Mouse (Mus musculus) layer of hippocampus, adult 8-10 months (tissue): ENCODE data around the gene Arhgap24. TPM values are rescaled to one million over a fixed set of nuclear protein-coding genes. Genes with fewer than 3 reads are reported as not detected.

ENCODE experiments used
- DNase-seq, 2 experiments: peaks; one replicate each; pipeline ENCODE4 v3.0.0; 2022; ENCODE audit warnings: low spot score in 2 of 2
- total RNA-seq, 4 experiments: library from RNA; stranded (reverse); gene quantifications; 2 replicates each; pipeline ENCODE4 v1.2.4; 2022

Arhgap24 gene
- total RNA-seq, 4 experiments from 2014 or later = 4.8 to 10.6 (median 7.1) TPM

DNA sequence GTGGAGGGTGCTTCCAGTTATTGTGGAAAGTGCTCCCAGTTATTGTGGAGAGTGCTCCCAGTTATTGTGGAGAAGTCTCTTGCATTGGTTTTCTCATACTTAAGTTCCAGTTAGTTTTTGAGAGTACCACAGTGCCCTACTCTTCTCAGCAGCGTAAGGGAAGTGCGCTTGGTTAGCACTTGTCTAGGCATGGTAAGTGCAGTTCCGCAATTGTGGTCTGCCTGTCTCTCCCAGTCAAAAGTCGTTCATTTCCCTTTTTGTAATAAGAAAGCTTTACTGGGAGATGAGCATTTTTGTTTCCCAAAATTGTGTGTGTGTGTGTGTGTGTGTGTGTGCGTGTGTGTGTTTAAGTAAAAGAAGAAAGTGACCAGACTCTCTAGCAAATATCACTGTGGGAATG lies 17.6 kb downstream of the Arhgap24 start:
- DNase-seq = no peak

DNA sequence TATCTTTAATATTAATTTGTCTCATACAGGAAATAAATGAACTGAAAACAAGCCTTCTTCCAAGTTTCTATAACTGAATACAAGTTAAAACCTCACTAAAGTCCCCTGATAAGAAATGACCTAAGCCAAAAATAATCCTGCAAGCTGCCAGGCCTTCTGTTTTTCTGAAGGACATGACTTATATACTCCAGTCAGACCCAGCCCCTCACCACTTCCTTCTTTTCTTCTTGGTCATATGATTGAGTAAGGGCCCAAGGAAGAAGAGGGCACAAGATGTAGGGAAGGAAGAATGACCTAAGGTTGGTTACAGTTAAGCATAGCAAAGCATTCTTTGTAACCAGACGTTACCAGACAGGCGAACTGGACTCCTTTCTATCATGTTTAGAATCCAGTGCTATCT lies 21.1 kb downstream of the Arhgap24 start:
- DNase-seq = no peak

DNA sequence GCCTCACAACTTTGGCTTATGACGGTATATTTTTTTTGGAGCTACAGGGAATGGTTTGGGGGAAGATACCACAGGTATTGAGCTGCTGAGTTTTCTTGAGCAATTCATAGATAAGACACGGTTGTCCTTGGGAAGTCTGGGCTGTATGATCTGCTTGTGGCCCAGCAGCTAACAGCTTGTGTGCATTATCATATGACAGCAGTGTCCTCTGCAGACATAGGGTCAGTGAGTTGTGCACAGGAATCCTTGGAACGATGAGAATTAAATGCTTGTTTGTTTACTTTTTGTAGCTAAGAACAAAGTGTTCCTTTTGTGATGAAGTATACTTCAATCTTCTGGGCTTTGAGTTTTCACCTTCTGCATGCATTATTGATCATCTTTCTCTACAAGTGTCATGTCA lies 21.9 kb downstream of the Arhgap24 start:
- no peak for DNase-seq

DNA sequence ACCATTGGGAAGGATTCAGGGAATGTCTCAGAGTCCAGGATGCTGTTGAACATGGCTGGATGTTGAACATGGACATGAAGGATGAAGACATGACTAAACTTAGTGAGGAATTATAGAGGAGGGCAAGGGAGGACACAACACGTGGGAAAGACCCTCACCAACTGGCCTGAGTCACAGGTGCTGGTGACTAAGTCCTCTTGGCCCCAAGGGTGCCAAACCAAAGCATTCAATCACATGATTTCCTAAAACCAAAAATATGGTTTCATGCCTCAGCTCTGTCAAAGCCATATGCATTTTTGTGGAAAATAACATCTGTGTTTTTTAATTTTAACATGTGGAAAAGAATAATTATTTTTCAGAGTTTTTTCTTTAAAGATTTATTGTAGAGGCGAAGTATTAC lies 22.7 kb downstream of the Arhgap24 start:
- DNase-seq = no peak

DNA sequence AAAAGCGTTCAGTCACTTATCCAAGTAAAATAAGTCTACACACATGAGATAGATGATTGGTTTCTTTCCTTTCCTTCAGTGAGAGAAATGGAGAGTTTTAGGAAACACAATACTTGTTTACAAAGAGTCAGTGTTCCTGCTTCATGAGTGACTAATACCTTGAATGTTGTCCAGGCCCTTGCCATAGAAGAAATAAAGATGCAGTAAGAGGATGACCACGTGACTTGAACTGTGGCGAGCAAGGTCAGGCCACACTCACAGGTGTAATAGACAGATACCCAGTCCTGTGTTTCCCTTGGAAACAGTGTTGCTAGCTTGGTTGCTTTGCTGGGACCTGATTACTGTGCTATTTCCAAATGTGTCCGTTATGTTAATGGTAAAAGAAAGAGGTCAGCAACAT lies 23.4 kb downstream of the Arhgap24 start:
- DNase-seq = no peak

DNA sequence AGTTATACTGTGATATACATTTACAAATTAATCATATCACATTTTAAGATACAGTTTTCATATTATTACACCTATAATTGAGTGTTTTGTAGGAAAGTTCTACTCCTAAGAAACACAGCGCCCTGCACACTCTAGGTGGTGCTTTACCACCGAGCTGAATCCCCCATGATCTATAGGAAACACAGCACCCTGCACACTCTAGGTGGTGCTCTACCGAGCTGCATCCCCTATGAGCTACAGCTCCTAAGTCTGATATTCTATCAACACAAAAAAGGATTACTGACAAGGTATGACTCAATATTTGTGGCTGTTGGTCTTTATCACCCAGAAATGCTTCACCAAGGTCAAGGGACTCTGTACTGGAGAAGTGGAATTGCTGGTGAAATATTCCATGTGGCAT lies 27.0 kb downstream of the Arhgap24 start:
- DNase-seq = no peak

DNA sequence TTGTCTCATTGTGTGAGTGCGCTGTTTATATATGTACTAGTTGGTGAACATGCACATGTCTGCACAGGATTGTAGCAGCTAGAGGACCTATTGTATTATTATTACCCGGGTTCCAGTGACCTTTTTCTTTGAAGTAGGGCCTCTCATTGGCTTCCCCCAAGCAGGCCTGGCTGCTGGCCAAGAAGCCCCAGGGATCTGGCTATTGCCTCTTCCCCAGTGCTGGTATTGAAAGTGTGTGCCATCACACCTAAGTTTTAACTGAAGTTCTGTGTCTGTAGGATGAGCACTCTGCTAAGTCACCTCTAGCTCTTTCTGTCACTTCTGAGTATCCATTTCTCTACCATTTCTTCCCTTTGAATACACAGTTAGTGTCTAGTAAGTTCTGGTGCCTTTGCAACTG lies 28.2 kb downstream of the Arhgap24 start:
- no peak for DNase-seq

DNA sequence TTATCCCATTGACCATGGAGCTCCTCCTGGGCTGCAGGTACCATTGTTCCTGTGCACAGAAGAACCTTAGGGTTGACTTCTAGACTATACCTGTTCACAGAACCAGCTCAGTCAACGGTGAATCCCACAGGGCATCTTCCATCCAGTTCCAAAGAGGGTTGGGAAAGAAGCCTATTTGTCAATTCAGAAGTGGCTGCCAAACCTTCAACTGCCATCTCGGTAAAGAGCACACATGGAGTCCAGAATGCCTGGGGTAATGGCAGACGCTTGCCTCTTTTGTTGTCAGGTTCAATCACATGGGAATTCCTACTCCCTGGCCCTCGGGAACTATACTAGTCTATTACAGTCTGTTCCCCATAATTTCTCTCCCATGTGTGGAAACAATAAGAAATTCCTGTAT lies 30.5 kb downstream of the Arhgap24 start:
- no peak for DNase-seq

DNA sequence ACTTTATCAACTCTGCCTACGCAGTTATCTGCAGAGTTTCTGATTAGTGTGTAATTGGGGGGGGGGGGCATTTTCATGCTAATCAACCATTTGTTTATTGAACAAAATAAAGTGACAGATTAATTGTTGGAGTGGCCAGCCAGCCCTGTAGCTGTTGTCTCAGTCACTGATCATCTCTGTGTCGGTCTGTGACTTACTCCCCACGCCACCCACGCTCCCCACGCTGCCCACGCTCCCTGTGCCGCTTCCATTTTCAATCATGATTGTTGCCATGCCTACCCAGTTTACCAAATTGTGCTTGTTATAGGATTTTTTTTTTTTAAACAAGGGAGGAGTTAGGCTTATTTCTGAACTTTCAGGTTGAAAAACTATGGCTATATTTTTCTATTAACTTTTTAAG lies 34.3 kb downstream of the Arhgap24 start:
- no peak for DNase-seq

DNA sequence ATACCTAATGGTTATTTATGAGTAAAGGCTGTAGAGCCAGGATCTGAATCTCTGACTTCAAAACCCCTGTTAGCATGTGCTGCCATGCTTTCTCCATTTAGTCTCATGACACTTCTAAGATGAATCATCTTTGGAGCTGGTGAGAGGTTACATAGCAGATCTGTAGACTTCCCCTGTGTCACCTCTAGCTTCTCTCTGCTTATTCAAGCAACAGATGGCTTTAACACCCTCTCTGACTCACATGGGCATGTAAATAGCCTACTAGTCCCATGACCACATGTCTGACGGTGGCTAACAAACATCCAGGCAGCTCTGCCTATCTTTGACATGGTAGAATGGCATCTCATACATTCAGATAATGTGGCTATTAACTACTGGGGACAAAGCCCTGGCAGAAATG lies 39.3 kb downstream of the Arhgap24 start:
- no peak for DNase-seq

DNA sequence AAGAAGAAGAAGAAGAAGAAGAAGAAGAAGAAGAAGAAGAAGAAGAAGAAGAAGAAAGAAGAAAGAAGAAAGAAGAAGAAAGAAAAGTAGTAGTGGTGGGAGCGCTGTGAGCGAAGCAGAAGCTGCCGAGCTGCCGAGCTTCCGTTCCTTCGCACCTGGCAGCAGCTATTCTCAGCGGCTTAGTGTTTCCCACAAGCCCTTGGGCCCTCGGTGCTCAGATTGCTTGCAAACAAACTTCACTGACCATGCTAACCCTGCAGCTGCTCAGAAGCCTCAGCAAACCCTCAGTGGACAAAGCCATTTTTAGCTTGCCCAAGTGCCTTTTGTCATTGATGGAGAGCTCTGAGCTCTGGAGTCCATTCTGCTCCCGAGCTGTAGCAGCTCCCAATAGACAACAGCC lies 54.1 kb downstream of the Arhgap24 start:
- no peak for DNase-seq

DNA sequence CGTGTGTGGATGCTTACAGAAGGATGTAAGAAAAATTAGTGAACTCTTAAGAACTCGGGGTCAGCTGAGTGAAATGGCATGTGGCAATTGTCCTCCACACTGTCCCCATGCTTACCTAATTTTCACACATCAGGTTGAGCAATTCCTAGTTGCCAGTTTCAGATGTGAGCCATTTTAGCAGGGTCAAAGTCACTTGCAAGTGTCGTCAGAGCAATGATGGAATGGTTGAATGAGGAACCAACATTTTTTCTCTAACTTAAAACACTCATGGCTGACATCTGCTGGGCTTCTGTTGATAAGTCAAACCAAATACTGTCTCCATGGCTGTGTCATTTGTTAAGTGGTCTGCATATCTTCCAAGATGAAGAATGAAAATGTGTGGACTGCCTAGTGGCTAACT lies 56.6 kb downstream of the Arhgap24 start:
- no peak for DNase-seq

DNA sequence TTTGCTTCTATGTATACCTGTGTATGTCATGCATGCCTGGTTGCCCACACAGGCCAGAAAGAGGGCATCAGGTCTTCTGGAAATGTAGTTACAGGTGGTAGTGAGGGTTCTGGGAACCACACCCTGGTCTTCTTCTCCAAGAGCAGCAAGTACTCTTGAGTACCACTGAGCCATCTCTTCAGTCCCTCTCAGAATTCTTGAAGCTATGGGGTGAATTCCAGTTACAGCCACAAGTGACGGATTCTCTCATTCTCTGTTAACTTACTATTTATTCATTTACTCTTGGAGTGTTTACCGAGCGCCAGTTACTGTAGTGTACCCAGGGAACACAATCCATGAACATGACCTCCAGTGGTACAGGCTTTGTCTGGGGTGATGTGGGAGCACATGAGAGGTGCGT lies 65.1 kb downstream of the Arhgap24 start:
- no peak for DNase-seq

DNA sequence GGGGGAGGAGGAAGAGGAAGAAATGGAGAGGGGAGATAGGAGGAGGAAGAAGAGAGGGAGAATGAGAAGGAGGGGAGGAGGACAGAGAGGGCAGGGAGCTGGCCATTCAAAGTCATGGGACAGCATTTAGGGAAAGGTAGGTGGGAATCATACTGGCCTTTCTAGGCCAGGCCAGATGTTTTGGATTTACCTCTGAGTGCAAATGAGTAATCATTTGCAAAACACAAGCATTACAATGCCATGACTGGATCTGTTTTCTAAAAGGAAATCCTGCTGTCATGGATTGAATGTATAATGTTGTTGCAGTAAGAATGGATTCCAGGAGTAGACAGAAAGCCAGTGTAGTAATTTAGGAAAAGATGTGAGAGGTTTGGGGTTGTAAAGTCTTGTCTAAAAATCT lies 66.6 kb downstream of the Arhgap24 start:
- no peak for DNase-seq

DNA sequence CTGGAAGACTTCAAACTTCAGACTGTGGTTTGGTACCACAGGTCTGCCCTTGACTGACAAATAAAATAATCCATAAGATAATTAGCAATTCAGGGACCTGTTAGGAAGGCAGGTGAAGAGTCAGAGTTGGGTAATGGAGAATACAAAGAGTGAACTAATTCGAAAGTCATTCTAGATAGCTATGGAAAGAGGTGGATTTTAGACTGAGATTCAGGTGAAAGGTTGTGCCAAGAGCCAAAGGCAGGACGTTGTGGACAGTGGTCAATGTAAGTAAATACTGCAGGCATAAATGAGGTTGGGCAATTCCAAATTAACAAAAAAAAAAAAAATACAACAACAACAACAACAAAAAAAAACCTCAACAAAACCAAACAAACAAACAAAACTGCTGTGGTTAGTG lies 67.2 kb downstream of the Arhgap24 start:
- no peak for DNase-seq

DNA sequence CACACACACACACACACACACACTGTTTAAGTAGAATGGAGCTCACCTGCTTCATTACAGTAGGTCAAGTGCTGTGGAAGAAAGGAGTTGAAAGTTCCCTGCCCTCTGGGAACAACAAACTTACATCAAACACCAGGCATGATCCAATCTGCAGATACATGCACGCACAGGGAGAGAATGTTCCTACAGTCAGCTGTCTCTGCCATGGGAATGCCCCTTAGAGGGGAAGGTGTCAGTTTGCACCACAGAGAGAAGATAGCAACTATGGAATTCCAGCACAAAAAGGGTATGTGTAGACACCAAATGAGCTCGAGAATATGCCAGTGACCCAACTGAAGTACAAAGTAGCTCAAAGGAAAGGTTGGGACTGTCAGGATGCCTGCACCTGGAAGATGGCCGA lies 69.0 kb downstream of the Arhgap24 start:
- no peak for DNase-seq

DNA sequence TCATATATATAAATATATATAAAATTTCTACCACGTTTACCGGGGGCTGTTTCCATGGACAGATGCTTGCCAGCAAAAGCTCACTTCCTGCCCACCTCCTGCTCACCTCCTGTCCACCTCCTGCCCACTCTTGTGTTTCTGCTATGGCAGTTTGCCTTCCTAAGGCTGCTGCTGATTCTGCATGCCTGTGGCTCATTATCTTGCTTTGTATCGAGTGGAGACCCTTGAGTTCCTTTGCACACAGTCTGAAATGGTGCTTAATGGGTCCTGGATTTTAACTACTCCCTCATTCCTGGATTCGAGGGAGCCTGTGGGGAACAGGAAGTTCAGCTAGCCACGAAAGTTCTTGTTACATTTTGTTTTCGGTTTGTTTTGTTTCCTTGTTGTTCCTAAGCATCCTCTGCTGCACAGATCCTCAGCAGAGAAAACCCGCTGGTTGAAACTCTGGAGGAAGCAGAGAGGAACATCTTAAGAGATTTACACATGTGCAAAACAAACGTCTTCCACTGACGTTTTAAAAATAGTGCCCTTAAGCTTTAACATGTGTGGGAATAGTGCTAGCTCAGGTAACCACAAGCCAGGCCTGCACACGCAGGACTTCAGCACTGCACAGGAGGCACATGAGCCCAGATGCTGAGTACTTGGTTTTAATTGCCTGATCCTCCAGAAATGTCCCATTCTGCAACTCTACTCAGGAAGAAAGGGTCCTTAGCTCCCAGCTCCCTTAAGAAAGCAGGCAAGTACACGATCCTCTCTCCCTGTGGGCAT lies 69.9 kb downstream of the Arhgap24 start:
- DNase-seq = no peak

DNA sequence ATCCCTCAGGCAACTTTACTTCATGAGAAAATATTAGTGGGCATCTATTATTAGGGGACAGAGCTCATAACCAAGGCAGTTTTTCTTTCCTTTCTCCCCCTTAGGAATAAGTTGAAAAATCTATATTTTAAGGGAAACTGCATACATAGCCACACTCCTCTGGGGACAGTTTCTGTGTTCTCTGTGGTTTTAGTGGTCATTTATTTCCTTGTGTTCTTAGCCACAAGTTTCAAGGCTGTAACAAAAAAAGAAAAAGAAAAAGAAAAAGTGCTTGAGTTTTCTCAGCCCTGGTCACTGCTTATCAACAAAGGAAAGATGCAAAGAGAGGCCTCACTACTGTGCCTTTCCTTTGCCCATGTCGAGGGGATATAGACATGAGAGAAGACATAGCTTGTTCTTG lies 71.3 kb downstream of the Arhgap24 start:
- no peak for DNase-seq

DNA sequence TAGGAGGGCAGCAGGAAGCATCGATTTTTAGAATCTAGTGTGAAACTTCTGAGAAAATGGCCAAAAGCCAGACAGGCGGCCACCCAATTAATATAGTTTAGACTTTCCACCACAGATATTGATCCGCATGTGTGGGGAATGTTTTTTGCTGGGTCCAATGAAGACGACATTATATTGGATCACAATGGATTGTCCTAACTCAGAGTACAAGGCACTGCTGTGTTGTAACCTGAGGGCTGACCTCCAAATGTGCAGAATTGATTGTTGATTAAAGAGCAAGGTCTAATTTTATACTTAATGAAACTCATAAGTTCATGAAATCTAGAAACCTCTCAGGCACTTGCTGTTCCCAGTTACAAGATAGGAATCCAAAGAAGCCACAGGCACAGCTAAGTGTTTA lies 74.8 kb downstream of the Arhgap24 start:
- DNase-seq = no peak

DNA sequence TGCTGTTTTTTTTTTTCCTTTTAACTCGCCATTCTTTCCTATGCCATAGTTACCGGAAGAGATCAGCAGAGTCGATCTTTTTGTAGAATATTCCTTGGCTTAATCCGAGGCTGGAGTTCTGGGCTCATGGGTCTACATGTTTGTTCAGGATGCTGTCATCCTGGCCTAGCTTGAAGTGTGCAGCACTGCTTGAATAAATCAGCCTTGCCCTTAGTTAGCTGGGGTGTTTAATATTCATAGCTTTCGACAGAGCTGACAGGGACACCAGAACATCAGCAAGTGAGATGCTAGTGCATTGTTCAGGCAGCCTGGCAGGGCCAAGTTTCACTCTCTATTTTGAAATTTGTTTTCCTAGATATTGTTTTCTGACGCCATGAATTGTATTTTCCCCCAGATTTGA lies 79.1 kb downstream of the Arhgap24 start:
- no peak for DNase-seq

DNA sequence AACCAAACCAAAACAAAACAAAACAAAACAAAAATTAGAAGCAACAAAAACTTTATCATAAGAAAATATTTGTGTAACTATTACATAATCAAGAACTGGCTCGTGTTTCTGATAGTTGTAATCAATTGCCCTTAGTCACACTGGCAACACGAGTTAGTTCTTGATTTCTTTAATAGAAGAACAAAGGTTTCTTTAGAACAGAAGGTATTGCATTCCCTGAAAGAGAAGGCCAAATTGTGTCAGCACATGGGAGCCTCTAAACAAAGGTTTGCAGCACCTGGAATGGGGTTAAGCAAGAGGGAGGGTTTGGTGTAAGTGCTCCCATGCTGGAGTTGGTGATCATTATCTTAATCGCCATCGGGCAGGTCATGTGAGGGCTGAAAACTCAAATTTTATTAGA lies 82.8 kb downstream of the Arhgap24 start:
- DNase-seq = no peak

DNA sequence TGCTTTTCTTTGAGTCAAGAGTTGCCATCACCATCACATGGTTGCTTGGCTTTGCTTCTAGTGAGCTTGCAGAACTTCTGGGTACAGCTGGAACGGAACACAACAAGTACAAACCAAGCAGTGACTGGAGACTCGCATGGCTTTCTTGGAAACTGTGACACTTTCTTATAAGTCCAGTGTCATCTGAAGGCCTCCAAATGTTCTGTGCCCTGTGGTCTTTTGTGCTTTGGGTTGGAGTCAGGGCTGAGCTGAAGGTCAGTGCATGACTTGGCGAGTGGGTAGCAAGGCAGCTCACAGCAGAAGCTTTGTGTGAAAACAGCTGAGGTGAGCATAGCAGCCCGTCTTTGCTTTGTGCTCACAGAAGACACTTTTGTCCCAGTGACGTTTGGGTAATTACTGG lies 87.6 kb downstream of the Arhgap24 start:
- no peak for DNase-seq

DNA sequence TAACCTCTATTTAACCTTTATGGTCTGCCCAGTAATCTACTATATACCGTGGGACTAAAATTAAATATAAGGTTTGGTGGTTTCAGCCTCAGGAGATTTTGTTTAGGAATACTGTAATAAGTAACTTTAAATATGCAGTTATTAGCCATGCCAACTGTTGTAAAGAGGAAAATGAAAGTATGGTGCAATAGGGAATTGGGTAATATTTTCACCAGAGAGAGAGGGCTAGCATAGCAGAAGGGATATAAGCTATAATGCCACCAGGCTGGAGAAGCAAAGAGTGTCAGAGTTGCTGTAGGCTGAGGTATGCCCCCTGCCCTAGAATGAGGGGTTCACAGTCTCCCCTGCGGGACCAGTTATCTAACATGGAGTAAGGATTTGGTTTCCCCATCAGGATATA lies 90.3 kb downstream of the Arhgap24 start:
- DNase-seq = no peak

DNA sequence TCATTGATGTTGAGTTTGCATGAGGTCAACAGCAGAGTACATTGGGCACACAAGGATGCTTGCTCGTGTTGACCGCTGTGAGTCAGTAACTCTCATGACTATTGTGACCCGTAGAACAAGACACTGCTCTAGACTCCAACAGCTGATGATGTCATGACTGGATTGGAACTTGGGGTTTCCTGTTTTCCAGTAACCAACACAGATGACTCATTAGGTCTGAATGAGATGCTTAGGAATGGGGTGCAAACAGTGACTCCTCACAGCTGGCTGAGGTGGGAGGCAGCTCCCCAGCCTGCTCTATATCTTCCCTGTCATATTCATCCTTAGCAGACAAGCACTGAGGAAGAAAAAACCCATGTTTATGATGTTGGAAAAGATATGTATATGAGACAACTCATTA lies 95.6 kb downstream of the Arhgap24 start:
- no peak for DNase-seq
